Comparison of ENCODE assay signal across 9 mouse cellular contexts in genomic region chr2:104034832-104035472, GRCm38 (mm10). TPM values are rescaled to one million over a fixed set of nuclear protein-coding genes. Genes with fewer than 3 reads are reported as not detected.
DNase-seq lines count a peak whose midpoint lies in the region; ATAC-seq lines count a peak whose summit lies in the region.
"Had no signal": no experiment of that assay in that cellular context is flagged by ENCODE, and none has a peak within 500 bp of the region (broad histone marks: within the 10 kb centered on the region; RNA-seq: fewer than 3 reads in every experiment).

No protein-coding gene starts in this region.

- 33% methylated on average over 3 of the region's 3 CpGs for WGBS in liver, embryonic 16.5 days (ENCODE audit: insufficient replicate concordance)

- no peaks in the 10 kb centered on the region for H3K27me3 ChIP-seq in liver, embryonic 16.5 days (ENCODE audit: control insufficient read depth, insufficient read depth, low read depth, low read length)

- H3K4me1 ChIP-seq in liver, embryonic 16.5 days (ENCODE audit: control insufficient read depth, low read depth, low read length) = peaks cover 9% of the 10 kb centered on the region

- H3K9me3 ChIP-seq in liver, embryonic 16.5 days (replicated peaks; ENCODE audit: control insufficient read depth, low read length) = no peaks in the 10 kb centered on the region

- H3K4me3 ChIP-seq in liver, embryonic 16.5 days (ENCODE audit: low read depth, low read length) = no peak overlapping the region

- no peak overlapping the region for H3K4me2 ChIP-seq in liver, embryonic 16.5 days (ENCODE audit: low read depth, low read length)

- no peak overlapping the region for H3K27ac ChIP-seq in liver, embryonic 16.5 days (ENCODE audit: low read length)

- peak; percentile 87 for ATAC-seq in granulocyte monocyte progenitor cell, adult 5-6 weeks (replicated peaks; ENCODE audit: poor library complexity, severe bottlenecking)
- peak; percentile 49; the same call in 1 of the 2 replicates for ATAC-seq in liver, embryonic 16.5 days (ENCODE audit: low read depth)

- H3K9ac ChIP-seq in liver, embryonic 16.5 days (ENCODE audit: low read depth, low read length) = no peak overlapping the region

- peaks cover 48% of the 10 kb centered on the region for H3K36me3 ChIP-seq in liver, embryonic 16.5 days (ENCODE audit: control insufficient read depth, insufficient read depth)

- DNase-seq in ES-CJ7 (ENCODE audit: low read depth, low spot score) = peak; percentile 68
- peak; percentile 80 for DNase-seq in adrenal gland, postnatal 10 days
- DNase-seq in embryo, embryonic 11.5 days (ENCODE audit: low read depth, low spot score) = peak; percentile 61
- peak; percentile 74 to 76 for DNase-seq in kidney, postnatal 4 days
- peak; percentile 59 for DNase-seq in ovary, postnatal 36 days (ENCODE audit: low spot score)
- DNase-seq in yolk sac, embryonic 10.5 days (ENCODE audit: low spot score) = peak; percentile 64

RNA-seq across cellular contexts. Expression of gene 4931422A03Rik, which starts 6.8 kb away (rescaled TPM):
- not detected for total RNA-seq in adrenal gland, postnatal 10 days (2021)
- total RNA-seq in granulocyte monocyte progenitor cell, adult 5-6 weeks (2014; fragmentation: Nextera tagmentation) = not detected in 2 replicates
- 0.98 TPM in 1 of 2 replicates, not detected in the other for total RNA-seq in granulocyte monocyte progenitor cell, adult 5-6 weeks (2017)
- polyA plus RNA-seq in liver, embryonic 16.5 days (2015; fragmentation: Nextera tagmentation; extraction: Ambion mirVana) = 1.1 and 1.8 TPM in 2 replicates

RNA-seq across cellular contexts. Expression of gene Fbxo3, which starts 7.4 kb away (rescaled TPM):
- total RNA-seq in adrenal gland, postnatal 10 days (2021) = 10 to 100 TPM; 74.6 to 85.7 TPM
- total RNA-seq in granulocyte monocyte progenitor cell, adult 5-6 weeks (2014; fragmentation: Nextera tagmentation) = 45.1 and 45.5 TPM in 2 replicates
- total RNA-seq in granulocyte monocyte progenitor cell, adult 5-6 weeks (2017) = 57.4 and 64.1 TPM in 2 replicates
- polyA plus RNA-seq in liver, embryonic 16.5 days (2015; fragmentation: Nextera tagmentation; extraction: Ambion mirVana) = 46.9 and 53.9 TPM in 2 replicates

RNA-seq across cellular contexts. Expression of gene Gm10912, which starts 30.7 kb away (rescaled TPM):
- total RNA-seq in adrenal gland, postnatal 10 days (2021) = under 1 TPM; 0.15 to 0.30 TPM
- not detected in 2 replicates for total RNA-seq in granulocyte monocyte progenitor cell, adult 5-6 weeks (2014; fragmentation: Nextera tagmentation)
- total RNA-seq in granulocyte monocyte progenitor cell, adult 5-6 weeks (2017) = 0.15 and 1.2 TPM in 2 replicates
- polyA plus RNA-seq in liver, embryonic 16.5 days (2015; fragmentation: Nextera tagmentation; extraction: Ambion mirVana) = 0.05 and 0.21 TPM in 2 replicates
- polyA plus RNA-seq: heart, embryonic 16.5 days had no signal

RNA-seq across cellular contexts. Expression of gene Gm10799, which starts 33.4 kb away (rescaled TPM):
- total RNA-seq in adrenal gland, postnatal 10 days (2021) = not detected
- not detected in 2 replicates for total RNA-seq in granulocyte monocyte progenitor cell, adult 5-6 weeks (2014; fragmentation: Nextera tagmentation)
- not detected in 2 replicates for total RNA-seq in granulocyte monocyte progenitor cell, adult 5-6 weeks (2017)
- polyA plus RNA-seq in liver, embryonic 16.5 days (2015; fragmentation: Nextera tagmentation; extraction: Ambion mirVana) = not detected in 2 replicates
- polyA plus RNA-seq: heart, embryonic 16.5 days had no signal

RNA-seq across cellular contexts. Expression of gene Cd59b, which starts 34.7 kb away (rescaled TPM):
- total RNA-seq in adrenal gland, postnatal 10 days (2021) = 1 to 10 TPM; 4.7 to 5.0 TPM
- not detected in 2 replicates for total RNA-seq in granulocyte monocyte progenitor cell, adult 5-6 weeks (2014; fragmentation: Nextera tagmentation)
- total RNA-seq in granulocyte monocyte progenitor cell, adult 5-6 weeks (2017) = 3.1 TPM in 1 of 2 replicates, not detected in the other
- polyA plus RNA-seq in liver, embryonic 16.5 days (2015; fragmentation: Nextera tagmentation; extraction: Ambion mirVana) = 9.7 and 11.0 TPM in 2 replicates
